Mouse (Mus musculus) heart, postnatal 0 days (tissue): ENCODE measurements at regions not wholly inside any gene's neighbourhood (a gene's known extent, or its start where the extent isn't known, plus 50 kb on each side); places are given as distances from the start of the nearest gene placed in this dataset.

Experiments used
- CTCF ChIP-seq: IDR thresholded peaks from 2 replicates; pipeline ENCODE4 v1.5.1; 2016; ENCODE audit warnings: antibody characterized with exemption, control low read depth, low read depth
- EP300 ChIP-seq: IDR thresholded peaks from 2 replicates; pipeline ENCODE4 v1.6.1; 2016; ENCODE audit warnings: antibody characterized with exemption, low read depth

- TF ChIP-seq CTCF (no peak), EP300 (no peak)
Measured at GRCm38 (mm10) chr11:17797632-17798031, 156.0 kb downstream of the Etaa1 start.
